ENCODE assay signal across 12 mouse cellular contexts in genomic region chr7:112416730-112417513, GRCm38 (mm10). TPM values are rescaled to one million over a fixed set of nuclear protein-coding genes. Genes with fewer than 3 reads are reported as not detected.
DNase-seq lines count a peak whose midpoint lies in the region; ATAC-seq and TF ChIP-seq lines count a peak whose summit lies in the region.
"Had no signal": no experiment of that assay in that cellular context is flagged by ENCODE, and none has a peak within 500 bp of the region (broad histone marks: within the 10 kb centered on the region; RNA-seq: fewer than 3 reads in every experiment).

No protein-coding gene starts in this region.

- peaks cover 17% of the 10 kb centered on the region for H3K4me1 ChIP-seq in heart, embryonic 13.5 days
- peaks cover 7% of the 10 kb centered on the region for H3K4me1 ChIP-seq in hindbrain, embryonic 11.5 days (replicated peaks; ENCODE audit: control insufficient read depth, insufficient read depth, low read length)
- H3K4me1 ChIP-seq in midbrain, postnatal 0 days (ENCODE audit: insufficient read depth, low read length) = peaks cover 12% of the 10 kb centered on the region; the same call in 1 of the 2 replicates

- TF ChIP-seq CTCF in brain, embryonic 14.5 days (IDR thresholded peaks at IDR 0.05; ENCODE audit: borderline replicate concordance, extremely low read depth, insufficient read depth, insufficient read length) = no peak
- TF ChIP-seq CTCF in midbrain, postnatal 0 days (IDR thresholded peaks at IDR 0.05) = no peak

- H3K27me3 ChIP-seq in heart, embryonic 13.5 days (replicated peaks) = peaks cover 5% of the 10 kb centered on the region; the same call in 1 of the 2 replicates
- H3K27me3 ChIP-seq in hindbrain, embryonic 11.5 days (ENCODE audit: control insufficient read depth, insufficient read depth, low read length) = no peaks in the 10 kb centered on the region
- no peaks in the 10 kb centered on the region for H3K27me3 ChIP-seq in midbrain, postnatal 0 days (ENCODE audit: insufficient read depth, low read length)
- H3K27me3 ChIP-seq: heart, embryonic 12.5 days had no signal

- no peak overlapping the region for H3K4me3 ChIP-seq in heart, embryonic 13.5 days
- H3K4me3 ChIP-seq in hindbrain, embryonic 11.5 days (ENCODE audit: low read depth, low read length) = no peak overlapping the region
- no peak overlapping the region for H3K4me3 ChIP-seq in midbrain, postnatal 0 days (ENCODE audit: low read depth, low read length)
- H3K4me3 ChIP-seq: heart, embryonic 12.5 days had no signal

- WGBS in heart, embryonic 13.5 days = 29% methylated on average over 7 of the region's 7 CpGs
- WGBS in hindbrain, embryonic 11.5 days = 20% methylated on average over 6 of the region's 7 CpGs
- 14% methylated on average over 7 of the region's 7 CpGs for WGBS in midbrain, postnatal 0 days

- ATAC-seq in heart, embryonic 13.5 days (ENCODE audit: extremely low read depth, insufficient number of reproducible peaks, low FRiP score, low TSS enrichment) = no peak
- no peak for ATAC-seq in hindbrain, embryonic 11.5 days (ENCODE audit: low FRiP score)
- no peak for ATAC-seq in midbrain, postnatal 0 days (ENCODE audit: low FRiP score)

- H3K36me3 ChIP-seq in heart, embryonic 13.5 days = no peaks in the 10 kb centered on the region
- H3K36me3 ChIP-seq in hindbrain, embryonic 11.5 days (ENCODE audit: control insufficient read depth, insufficient read depth, low read length) = no peaks in the 10 kb centered on the region
- H3K36me3 ChIP-seq in midbrain, postnatal 0 days (ENCODE audit: insufficient read depth, low read length) = no peaks in the 10 kb centered on the region
- H3K36me3 ChIP-seq: heart, embryonic 12.5 days had no signal

- H3K27ac ChIP-seq in heart, embryonic 13.5 days (replicated peaks) = no peak overlapping the region
- no peak overlapping the region for H3K27ac ChIP-seq in hindbrain, embryonic 11.5 days (ENCODE audit: low read depth, low read length)
- 0 out of 2 replicates have a peak overlapping the region, but pooled peaks have one; percentile 18 for H3K27ac ChIP-seq in midbrain, postnatal 0 days (ENCODE audit: low read depth, low read length)
- H3K27ac ChIP-seq: macrophage had no signal

- no peak for DNase-seq in heart, adult 18-20 months
- peak; percentile 47 for DNase-seq in brain, embryonic 14.5 days (ENCODE audit: low read depth)
- no peak for DNase-seq in hindbrain, embryonic 11.5 days (ENCODE audit: low spot score)
- no peak for DNase-seq in midbrain, postnatal 0 days (ENCODE audit: low spot score)
- DNase-seq in Muller cell, postnatal 12 days (ENCODE audit: inconsistent ontology term) = no peak
- DNase-seq in gastrocnemius, adult 8-10 months (ENCODE audit: low spot score in 2 of 2) = no peak
- DNase-seq in urinary bladder, adult 2 months (ENCODE audit: low spot score) = no peak
- DNase-seq: cerebellum, adult 11-12 months; kidney, adult 9 months had no signal

- no peak for TF ChIP-seq POLR2A in brain, embryonic 14.5 days (IDR thresholded peaks at IDR 0.05; ENCODE audit: borderline replicate concordance, extremely low read depth, insufficient read depth, insufficient read length, poor library complexity, severe bottlenecking)

- H3K4me2 ChIP-seq in heart, embryonic 13.5 days = no peak overlapping the region
- peak overlapping the region; percentile 8; the same call in 1 of the 2 replicates for H3K4me2 ChIP-seq in hindbrain, embryonic 11.5 days (replicated peaks; ENCODE audit: low read depth, low read length)
- H3K4me2 ChIP-seq in midbrain, postnatal 0 days (ENCODE audit: low read depth, low read length, poor library complexity, severe bottlenecking) = no peak overlapping the region

- H3K9ac ChIP-seq in heart, embryonic 13.5 days = 0 out of 2 replicates have a peak overlapping the region, but pooled peaks have one; percentile 5
- H3K9ac ChIP-seq in hindbrain, embryonic 11.5 days (ENCODE audit: low read depth, low read length) = no peak overlapping the region
- no peak overlapping the region for H3K9ac ChIP-seq in midbrain, postnatal 0 days (replicated peaks; ENCODE audit: low read length, poor library complexity, severe bottlenecking)
- H3K9ac ChIP-seq: heart, embryonic 12.5 days had no signal

- H3K9me3 ChIP-seq in heart, embryonic 13.5 days = no peaks in the 10 kb centered on the region
- H3K9me3 ChIP-seq in hindbrain, embryonic 11.5 days (ENCODE audit: control insufficient read depth, low read length) = no peaks in the 10 kb centered on the region
- H3K9me3 ChIP-seq in midbrain, postnatal 0 days (ENCODE audit: low read length) = no peaks in the 10 kb centered on the region
- H3K9me3 ChIP-seq: heart, embryonic 12.5 days had no signal

RNA-seq across cellular contexts. Expression of gene Parva, which starts 10.4 kb away (rescaled TPM):
- 81.5 and 83.7 TPM in 2 replicates for polyA plus RNA-seq in heart, embryonic 13.5 days (2015; fragmentation: Nextera tagmentation; extraction: Ambion mirVana)
- 10 to 100 TPM; 38.9 to 42.8 TPM for total RNA-seq in heart, adult 18-20 months (2021)
- polyA plus RNA-seq in brain, embryonic 14.5 days (2012; rRNA removed) = 19.8 and 33.6 TPM in 2 replicates
- 47.2 TPM in 2 replicates for polyA plus RNA-seq in hindbrain, embryonic 11.5 days (2014; fragmentation: Nextera tagmentation; extraction: Ambion mirVana)
- 23.2 and 25.8 TPM in 2 replicates for total RNA-seq in midbrain, postnatal 0 days (2014; rRNA removed)
- 22.9 and 23.3 TPM in 2 replicates for polyA plus RNA-seq in midbrain, postnatal 0 days (2015; fragmentation: Nextera tagmentation; extraction: Ambion mirVana)
- total RNA-seq in gastrocnemius, adult 8-10 months (2022) = 10 to 100 TPM in 3 of 4 experiments, 1 to 10 TPM in 1; 9.1 to 14.1 (median 11.4) TPM
- polyA plus RNA-seq in urinary bladder, adult 2 months (2012; rRNA removed) = 140 and 183 TPM in 2 replicates
